Mouse (Mus musculus) cortical plate, adult 2 months (tissue): ENCODE measurements around the gene Plekha4. TPM values are rescaled to one million over a fixed set of nuclear protein-coding genes. Genes with fewer than 3 reads are reported as not detected.

Experiments
- H3K27ac ChIP-seq: fragments of 200-500 bp; 2 replicates; pipeline ENCODE4 v1.5.1; 2012; ENCODE audit warnings: low read length, control low read depth, inconsistent platforms; ENCODE audit not compliant: insufficient read depth
- H3K4me1 ChIP-seq: fragments of 200-500 bp; 2 replicates; pipeline ENCODE4 v1.6.1; 2011; ENCODE audit warnings: low read length; ENCODE audit not compliant: control insufficient read depth, insufficient read depth
- H3K4me3 ChIP-seq: fragments of 200-500 bp; 2 replicates; pipeline ENCODE4 v1.5.1; 2011; ENCODE audit warnings: mild to moderate bottlenecking, low read length, control low read depth; ENCODE audit not compliant: insufficient read depth
- CTCF ChIP-seq: fragments of 200-500 bp; IDR thresholded peaks from 2 replicates; pipeline ENCODE4 v1.5.1; 2011; ENCODE audit warnings: mild to moderate bottlenecking, control low read depth, low read length; ENCODE audit not compliant: insufficient read depth; ENCODE audit errors: extremely low read depth
- POLR2A ChIP-seq: fragments of 200-500 bp; IDR thresholded peaks from 2 replicates; pipeline ENCODE4 v1.6.1; 2011; ENCODE audit warnings: mild to moderate bottlenecking, low read length, control low read depth; ENCODE audit not compliant: insufficient read depth; ENCODE audit errors: extremely low read depth
- polyA plus RNA-seq: library from polyadenylated mRNA; depleted of rRNA; stranded (reverse); fragments of >200 nt; gene quantifications from 2 replicates; pipeline ENCODE4 v1.2.3, GENCODE M21; 2012

The Plekha4 gene
- polyA plus RNA-seq, 1 experiment, result 5.1 TPM

GRCm38 (mm10) chr7:45565446-45565845 is 39.3 kb downstream of the Plekha4 start:
- no peak for TF ChIP-seq POLR2A
- no peak for TF ChIP-seq CTCF
- Histone ChIP-seq H3K27ac (no peak overlapping the region), H3K4me3 (no peak overlapping the region), H3K4me1 (no peaks in the 10 kb centered on the region; the same call in 1 of the 2 replicates)

- Histone ChIP-seq H3K27ac (peak overlapping the region; percentile 80; the same call in 1 of the 2 replicates), H3K4me1 (peaks cover 1% of the 10 kb centered on the region), H3K4me3 (no peak overlapping the region; the same call in 1 of the 2 replicates)
- TF ChIP-seq CTCF (no peak), POLR2A (no peak)
Observed at GRCm38 (mm10) chr7:45567112-45567779, 41.1 kb downstream of the Plekha4 start.

- Histone ChIP-seq H3K27ac (peak overlapping the region; percentile 80), H3K4me1 (peaks cover 1% of the 10 kb centered on the region), H3K4me3 (peak overlapping the region; percentile 21)
- TF ChIP-seq POLR2A, result no peak
- TF ChIP-seq CTCF, result no peak
Observed at GRCm38 (mm10) chr7:45567780-45568516, 41.8 kb downstream of the Plekha4 start.

GRCm38 (mm10) chr7:45568601-45569473 is 42.7 kb downstream of the Plekha4 start:
- TF ChIP-seq POLR2A, result no peak
- no peak for TF ChIP-seq CTCF
- H3K27ac ChIP-seq, result peak overlapping the region; percentile 69
- H3K4me1 ChIP-seq, result peaks cover 1% of the 10 kb centered on the region
- H3K4me3 ChIP-seq, result peak overlapping the region; percentile 21; the same call in 1 of the 2 replicates

GRCm38 (mm10) chr7:45570103-45570741 is 44.1 kb downstream of the Plekha4 start, which contains the start of gene Bcat2:
TSS of gene Bcat2 (plus strand) at chr7:45570153.
- H3K4me1 ChIP-seq, result peaks cover 1% of the 10 kb centered on the region
- TF ChIP-seq POLR2A (peak; percentile 33; the same call in 1 of the 2 replicates), CTCF (no peak)
- H3K4me3 ChIP-seq, result peak within 1 kb of the TSS; percentile 64
- peak within 1 kb of the TSS; percentile 62 for H3K27ac ChIP-seq

- no peak for TF ChIP-seq POLR2A
- TF ChIP-seq CTCF, result no peak
- no peak overlapping the region for H3K27ac ChIP-seq
- H3K4me1 ChIP-seq, result peaks cover 1% of the 10 kb centered on the region
- no peak overlapping the region for H3K4me3 ChIP-seq
Observed at GRCm38 (mm10) chr7:45571966-45572365, 45.8 kb downstream of the Plekha4 start.

- Histone ChIP-seq H3K27ac (no peak overlapping the region), H3K4me1 (peaks cover 1% of the 10 kb centered on the region), H3K4me3 (no peak overlapping the region)
- TF ChIP-seq CTCF (no peak), POLR2A (no peak)
Observed at GRCm38 (mm10) chr7:45573954-45574353, 47.8 kb downstream of the Plekha4 start.

- TF ChIP-seq CTCF (no peak), POLR2A (no peak)
- Histone ChIP-seq H3K27ac (no peak overlapping the region), H3K4me1 (peaks cover 1% of the 10 kb centered on the region), H3K4me3 (no peak overlapping the region)
Observed at GRCm38 (mm10) chr7:45574472-45575379, 48.6 kb downstream of the Plekha4 start.
